Mouse (Mus musculus): ENCODE measurements around the gene 1700024P04Rik.

The 1700024P04Rik gene

DNA sequence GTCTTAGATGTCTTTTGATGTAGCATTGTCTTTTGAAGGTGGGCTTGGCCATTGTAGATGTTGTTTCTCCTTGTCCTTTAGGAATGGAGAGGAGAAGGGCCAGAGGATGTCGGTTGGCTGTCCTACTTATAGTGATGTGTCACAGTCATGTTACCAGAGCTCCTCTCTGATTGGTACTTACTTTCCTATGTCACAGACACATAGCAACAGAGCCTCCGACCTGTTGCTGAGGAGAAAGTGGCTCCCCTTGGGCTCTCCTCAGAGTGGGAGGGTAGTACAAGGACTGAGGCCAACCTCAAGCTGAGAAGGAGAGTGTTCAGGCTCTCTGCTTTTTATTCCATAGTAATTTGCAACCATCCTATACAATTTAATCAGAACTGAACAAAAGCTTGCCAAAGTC is at the start of gene 1700024P04Rik:
Gene 1700024P04Rik (minus strand): TSS at position 101 of the 400 bp plus-strand sequence.
- WGBS = 58% methylated on average over 2 of the region's 2 CpGs

DNA sequence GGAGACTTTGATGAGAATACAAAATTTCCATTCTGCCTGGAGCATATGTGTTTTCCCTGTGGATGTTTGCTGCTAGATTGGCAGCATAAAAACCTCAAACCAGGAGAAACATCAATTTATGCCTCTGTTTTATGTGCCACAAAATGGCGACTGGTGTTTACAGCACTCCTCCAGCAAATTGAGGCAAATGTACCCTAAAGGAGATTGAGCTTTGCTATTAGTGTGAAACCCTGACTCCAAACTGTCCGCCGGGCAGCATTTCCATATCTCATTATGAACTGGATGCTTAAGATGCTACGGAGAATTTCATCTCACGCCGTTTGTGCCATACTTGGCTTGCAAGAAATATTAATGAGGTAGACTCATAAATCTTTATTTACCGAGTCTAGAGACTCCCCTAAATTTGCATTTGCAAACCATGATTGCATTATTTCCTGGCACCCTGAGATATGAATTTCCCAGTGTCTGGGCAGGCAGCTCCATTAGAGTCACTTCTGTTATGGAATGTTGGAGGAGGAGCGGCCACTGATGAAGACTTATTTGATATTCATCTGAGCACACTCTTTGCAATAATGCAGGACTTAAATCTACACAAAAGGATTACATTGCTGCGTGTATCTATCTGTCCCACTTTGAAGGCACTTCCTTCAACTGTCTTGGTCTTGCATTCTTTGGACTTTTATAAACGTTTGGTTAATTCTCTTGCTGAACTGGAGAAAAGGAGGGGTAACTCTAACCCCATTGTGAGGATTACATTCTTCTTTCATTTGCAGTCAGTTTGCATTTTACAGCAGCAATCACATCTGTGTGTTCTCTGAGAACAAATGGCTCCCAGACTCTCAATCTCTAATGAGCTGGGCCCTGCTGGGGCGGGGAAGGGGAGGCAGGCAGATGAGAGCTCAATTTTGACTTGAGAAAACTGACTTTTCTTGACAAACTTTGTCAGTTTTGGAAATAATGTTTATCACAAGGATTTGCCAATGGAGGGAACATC is 47.2 kb upstream of the 1700024P04Rik start:
- WGBS = 81% methylated on average over 11 of the region's 11 CpGs

DNA sequence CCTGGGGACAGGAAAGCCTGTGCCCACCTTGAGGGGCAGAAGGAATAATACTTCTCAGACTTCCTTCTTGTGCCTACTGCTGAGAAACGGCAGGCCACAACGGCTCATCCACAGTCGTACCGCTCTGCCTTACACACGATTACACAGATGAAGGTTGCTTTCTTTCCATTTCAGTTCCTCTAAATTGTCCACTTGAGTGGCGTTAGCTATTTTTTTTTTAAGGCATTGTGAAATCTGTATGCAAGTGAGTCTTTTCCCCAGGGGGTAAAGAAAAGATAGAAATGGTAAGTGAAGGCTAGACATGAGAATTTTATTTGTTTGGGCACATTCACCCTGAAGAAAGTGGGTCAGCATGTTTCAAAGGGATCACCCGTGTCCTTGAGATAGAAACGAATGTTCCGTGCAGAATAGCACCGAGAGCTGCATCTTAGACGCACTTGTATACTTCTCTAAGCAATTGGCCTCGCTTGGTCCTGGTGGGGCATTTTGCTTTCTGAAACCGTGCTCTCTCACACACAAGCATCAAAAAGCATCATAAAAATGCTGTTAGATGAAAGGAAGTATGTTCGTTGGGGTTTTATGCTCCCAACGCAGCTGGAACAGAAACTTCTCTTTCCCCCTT is 46.3 kb upstream of the 1700024P04Rik start:
- 54% methylated on average over 15 of the region's 15 CpGs for WGBS

DNA sequence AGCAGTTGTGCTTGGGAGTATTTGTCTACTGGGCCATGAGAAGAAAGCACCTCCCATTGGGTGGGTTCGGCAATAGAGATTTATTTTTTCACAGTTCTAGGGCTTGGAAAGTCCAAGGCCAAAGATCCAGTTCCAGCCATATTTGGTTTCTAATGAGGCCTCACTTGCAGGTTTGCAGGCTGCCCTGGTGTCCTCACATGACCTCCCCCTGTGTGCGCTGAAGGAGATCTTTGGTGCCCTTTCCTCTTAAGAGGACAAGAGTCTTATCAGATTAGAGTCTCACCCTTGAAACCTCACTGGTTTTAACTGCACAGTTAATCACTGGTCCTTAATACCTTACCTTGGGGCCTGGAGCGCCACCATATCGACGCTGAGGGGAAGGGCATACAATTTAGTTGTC is 40.9 kb upstream of the 1700024P04Rik start:
- WGBS = 90% methylated on average over 5 of the region's 5 CpGs

GRCm38 (mm10) chr13:99022036-99022435 is 37.7 kb upstream of the 1700024P04Rik start:
- WGBS = 86% methylated on average over 7 of the region's 7 CpGs

- 75% methylated on average over 6 of the region's 6 CpGs for WGBS
Observed at GRCm38 (mm10) chr13:99021181-99021580, 36.8 kb upstream of the 1700024P04Rik start.

GRCm38 (mm10) chr13:99019831-99020669 is 35.7 kb upstream of the 1700024P04Rik start:
- WGBS = 92% methylated on average over 11 of the region's 11 CpGs

- 67% methylated on average over 15 of the region's 15 CpGs for WGBS
Observed at GRCm38 (mm10) chr13:99018526-99019201, 34.3 kb upstream of the 1700024P04Rik start.

GRCm38 (mm10) chr13:99016696-99017095 is 32.3 kb upstream of the 1700024P04Rik start:
- WGBS = 85% methylated on average over 4 of the region's 4 CpGs

- WGBS = 89% methylated on average over 5 of the region's 5 CpGs
Observed at GRCm38 (mm10) chr13:99012891-99013290, 28.5 kb upstream of the 1700024P04Rik start.

DNA sequence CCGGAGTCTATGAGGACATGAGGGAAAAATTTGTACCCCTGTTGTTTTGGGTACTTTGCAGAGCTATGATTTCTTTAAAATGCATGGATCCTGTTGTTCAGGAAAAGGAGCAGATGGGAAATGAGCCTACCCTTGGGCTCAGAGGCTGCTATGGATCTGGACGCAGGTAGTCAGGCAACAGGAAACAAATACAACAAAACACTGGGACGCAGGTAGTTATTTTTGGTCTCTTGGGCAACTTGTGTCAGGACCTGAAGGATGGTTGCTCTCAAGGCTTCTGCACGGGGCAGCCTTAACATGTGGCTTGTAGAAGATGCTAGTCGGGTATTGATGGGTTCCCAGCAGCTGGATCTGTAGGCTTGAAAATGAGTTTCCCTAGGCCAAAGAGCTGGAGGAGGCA is 23.6 kb upstream of the 1700024P04Rik start:
- WGBS = 88% methylated on average over 5 of the region's 5 CpGs

- WGBS = 79% methylated on average over 17 of the region's 17 CpGs
Observed at GRCm38 (mm10) chr13:99006389-99007099, 22.2 kb upstream of the 1700024P04Rik start.

DNA sequence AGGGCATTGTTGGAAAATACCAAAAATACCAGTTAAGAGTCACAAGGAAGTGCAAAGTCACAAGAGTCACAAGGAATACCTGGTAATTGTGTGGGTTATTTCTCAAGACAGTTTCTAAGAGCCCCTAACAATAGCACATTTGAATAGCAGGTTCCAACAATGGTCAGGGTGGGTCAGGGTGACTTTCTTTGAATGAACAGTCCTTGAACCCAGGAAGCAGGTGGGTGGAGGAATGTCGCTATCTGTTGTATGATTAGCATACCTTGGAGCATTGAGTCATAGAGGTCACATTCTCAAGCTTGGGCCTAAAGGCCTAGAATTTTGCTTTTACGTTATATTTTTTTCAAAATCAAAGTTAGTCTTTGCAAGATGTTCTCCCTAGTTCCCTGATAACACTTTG is 17.3 kb upstream of the 1700024P04Rik start:
- WGBS = 91% methylated on average over 2 of the region's 2 CpGs

DNA sequence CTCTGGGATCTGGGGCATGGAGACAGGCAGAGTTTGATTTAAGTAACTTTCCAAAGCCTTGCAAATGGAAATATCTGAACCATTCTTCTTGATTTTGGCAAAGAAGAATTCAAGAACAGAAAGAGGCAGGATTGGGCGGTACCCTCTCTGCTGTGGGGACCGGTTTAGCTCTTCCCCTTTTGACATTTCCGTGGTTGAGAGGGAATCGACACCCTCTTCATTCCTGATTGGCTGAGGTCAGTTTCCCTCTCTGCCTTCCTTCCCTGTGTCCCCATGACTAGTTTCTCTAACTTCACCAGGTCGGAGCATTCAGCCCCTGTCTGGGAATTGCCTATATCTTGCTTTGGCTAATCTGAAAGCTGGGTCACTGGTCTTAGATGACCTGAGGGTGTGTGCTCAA is 12.7 kb upstream of the 1700024P04Rik start:
- 73% methylated on average over 5 of the region's 5 CpGs for WGBS

DNA sequence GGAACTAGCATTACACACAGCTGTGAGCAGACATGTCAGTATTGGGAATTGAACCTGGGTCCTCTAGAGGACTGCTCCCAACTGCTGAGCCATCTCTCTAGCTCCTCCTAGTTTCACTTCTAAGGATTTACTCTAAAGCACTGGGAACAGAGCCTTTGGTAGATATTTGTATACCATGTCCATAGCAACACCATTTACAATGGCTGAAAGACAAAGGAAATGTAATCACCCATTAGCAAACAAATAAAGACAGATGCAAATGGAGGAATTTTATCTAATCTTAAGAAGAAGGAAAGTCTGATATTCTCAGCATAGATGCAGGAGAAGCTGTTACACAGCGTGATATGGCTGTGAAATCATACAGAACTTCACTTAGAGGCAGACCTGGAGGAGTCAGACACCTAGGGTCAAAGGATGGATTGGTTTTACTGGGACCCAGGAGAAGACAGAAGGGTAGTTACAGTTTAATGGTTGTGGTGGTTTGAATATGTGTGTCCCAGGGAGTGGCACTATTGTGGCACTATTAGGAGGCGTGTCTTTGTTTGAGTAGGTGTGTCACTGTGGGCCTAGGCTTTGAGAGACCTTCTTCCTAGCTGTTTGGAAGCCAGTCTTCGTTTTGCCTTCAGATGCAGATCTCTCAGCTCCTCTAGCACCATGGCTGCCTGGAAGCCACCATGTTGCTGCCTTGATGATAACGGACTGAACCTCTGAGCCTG is 7.1 kb downstream of the 1700024P04Rik start:
- WGBS = 83% methylated on average over 4 of the region's 4 CpGs

DNA sequence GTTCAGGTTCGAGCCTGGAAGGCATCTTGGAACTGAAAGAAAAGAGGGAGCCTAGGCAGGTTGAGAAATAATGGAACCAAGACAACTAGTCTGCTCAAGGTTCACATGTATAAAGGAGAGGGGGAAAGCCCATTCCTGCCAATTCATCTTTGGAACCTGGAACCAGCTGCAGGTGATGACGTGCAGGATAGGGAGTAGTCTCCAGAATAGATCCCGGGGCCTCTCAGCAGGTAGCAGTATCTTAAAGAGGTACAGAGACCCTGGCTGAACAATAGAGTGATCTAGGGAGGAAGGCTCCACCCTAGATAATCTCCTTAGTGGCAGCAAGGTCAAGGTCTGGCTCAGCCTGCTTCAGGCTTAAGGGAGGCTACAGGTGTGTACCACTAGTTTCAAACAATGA is 8.3 kb downstream of the 1700024P04Rik start:
- whole genome bisulfite sequencing = 78% methylated on average over 3 of the region's 3 CpGs

GRCm38 (mm10) chr13:98972090-98972489 is 12.3 kb downstream of the 1700024P04Rik start:
- WGBS = 90% methylated on average over 3 of the region's 3 CpGs

GRCm38 (mm10) chr13:98971641-98972040 is 12.7 kb downstream of the 1700024P04Rik start:
- 72% methylated on average over 5 of the region's 5 CpGs for WGBS

GRCm38 (mm10) chr13:98968517-98968916 is 15.8 kb downstream of the 1700024P04Rik start:
- 81% methylated on average over 4 of the region's 4 CpGs for WGBS

DNA sequence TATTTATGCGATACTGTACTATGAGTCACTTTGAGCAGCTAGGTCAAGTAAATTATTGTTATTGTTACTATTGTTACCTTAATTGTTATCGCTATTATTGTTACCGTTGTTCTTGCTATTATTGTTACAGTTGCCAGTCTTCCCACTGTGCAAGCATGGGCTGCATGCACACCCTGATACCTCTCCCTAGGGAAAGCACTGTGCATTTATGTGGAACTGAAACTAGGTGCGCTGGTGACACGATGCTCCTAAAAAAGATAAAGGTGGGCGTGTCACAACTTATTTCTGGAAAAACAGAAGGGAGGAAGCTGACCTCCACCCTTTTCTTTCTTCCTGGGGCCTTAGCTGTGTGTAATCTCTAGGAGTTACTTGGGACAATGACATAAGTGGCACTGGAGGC is 16.4 kb downstream of the 1700024P04Rik start:
- WGBS = 60% methylated on average over 6 of the region's 6 CpGs
